Mouse (Mus musculus): ENCODE measurements at regions not wholly inside any gene's neighbourhood (a gene's known extent, or its start where the extent isn't known, plus 50 kb on each side); places are given as distances from the start of the nearest gene placed in this dataset.

DNA sequence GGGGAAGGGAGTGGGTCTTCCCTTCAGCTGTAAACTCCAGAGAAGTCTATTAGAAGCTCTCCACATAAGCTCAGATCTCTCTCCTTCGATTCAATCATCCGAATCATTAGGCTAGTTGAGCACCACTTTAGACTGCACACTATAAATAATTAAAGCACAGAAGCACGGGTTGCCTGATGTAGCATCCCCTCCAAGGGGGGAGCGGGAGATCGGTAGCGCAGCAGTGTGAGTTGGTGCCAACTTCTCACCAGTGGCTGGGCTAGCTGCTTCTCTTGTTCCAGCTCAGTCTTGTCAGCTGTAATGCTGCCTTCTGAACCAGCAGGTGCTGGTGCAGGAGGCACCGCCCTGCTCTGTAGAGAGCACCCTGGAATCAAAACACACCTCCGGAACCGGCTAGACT is 78.6 kb downstream of the A830031A19Rik start:
- DNase-seq: no peak

DNA sequence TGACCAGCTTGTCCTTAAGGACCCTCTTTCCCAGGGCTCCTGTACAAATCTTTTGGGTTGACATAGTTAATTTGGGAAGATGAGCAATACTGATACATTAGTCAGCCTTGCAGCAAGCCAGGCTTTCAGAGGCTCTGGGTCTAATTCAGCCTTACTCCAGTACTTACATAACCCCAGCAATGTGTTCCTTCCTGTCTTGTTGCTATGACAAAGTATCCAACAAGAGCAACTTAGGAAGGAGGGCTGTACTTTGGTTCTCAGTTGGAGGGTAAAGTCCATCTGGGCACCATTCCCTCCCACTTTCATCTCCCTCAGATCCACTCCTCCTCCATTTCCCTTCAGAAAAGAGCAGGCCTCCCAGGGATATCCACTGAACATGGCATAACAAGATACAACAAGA is 80.7 kb downstream of the A830031A19Rik start:
- DNase-seq: no peak

DNA sequence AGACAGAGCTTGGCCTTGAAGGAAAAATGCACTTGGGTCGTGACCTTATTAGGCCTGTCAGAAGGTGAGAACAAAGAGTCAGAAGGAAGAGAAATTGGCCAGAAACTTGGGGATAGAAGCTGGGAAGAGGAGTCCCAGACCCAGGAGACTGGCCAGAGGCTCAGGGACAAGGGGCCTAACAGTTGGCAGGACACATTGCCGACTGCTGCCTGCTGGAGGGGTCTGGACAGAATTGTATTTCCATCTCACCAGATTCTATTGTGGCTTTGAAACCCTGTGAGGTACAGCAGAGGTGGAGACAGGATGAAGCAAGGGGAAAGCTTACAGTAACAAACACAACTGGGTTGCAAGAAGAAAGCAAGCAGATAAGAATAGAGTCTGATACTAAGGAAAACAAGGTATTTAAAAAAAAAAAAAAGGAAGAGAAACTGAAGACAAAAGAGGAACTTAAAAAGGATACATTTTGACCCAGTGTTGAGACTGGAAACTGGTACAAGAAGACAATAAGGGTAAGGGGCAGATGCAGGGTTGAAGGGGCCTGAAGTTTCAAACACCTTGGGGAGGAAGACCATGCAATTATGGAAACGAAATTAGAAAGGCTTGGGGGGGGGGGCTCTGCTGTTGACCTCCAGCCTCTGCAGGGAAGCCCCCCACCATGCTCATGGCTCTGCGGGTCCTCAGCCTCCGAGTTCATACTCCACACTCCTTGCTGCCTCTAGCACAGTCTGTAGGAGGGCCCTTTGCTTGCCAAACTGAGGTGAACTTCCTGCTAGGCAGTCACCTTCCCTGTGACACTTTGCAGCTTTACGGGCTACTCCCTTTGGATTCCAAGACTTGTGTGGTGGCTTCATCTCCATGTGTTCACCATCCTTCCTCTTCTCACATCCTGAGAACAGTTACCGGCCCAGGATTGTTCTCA is 87.1 kb downstream of the A830031A19Rik start:
- no peak for DNase-seq

DNA sequence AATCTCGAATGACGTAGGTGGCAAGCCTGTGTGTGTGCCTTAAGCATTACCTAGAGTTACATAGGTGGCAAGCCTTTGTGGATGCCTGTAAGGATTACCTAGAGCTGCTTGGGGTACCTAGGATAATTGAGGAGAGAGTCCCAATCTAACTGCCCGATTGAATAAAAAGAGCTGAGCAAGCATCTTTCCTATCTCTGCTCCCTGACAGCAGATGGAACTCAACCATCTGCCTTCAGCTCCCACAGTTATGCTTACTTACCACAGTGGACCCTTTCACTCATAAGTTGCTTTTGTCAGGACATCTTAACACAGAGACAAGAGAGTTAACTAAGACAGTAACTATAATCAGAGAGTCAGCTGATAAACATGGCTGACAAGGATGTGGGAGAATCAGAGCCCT is 89.6 kb downstream of the A830031A19Rik start:
- no peak for DNase-seq

DNA sequence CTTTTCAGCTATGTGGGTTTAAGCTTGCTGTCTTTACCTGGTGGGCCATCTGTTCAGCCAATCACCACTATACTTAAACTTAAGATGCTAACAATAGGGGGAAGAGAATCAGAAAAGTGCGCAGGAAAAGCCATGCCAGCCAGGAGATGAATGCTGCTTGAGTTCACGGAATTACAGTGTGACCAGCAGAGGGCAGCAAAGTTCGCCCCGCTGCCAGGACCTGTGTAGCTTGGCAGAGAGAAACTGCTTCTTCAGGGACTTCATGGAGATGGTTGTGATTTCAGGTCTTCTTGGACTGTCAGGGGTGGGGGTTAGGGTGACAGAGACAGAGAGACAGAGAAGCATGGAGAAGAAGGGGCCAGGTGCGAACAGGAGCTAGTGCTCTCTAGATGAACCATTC is 84.3 kb upstream of the Papolg start:
- peak; percentile 73 to 82 for DNase-seq

DNA sequence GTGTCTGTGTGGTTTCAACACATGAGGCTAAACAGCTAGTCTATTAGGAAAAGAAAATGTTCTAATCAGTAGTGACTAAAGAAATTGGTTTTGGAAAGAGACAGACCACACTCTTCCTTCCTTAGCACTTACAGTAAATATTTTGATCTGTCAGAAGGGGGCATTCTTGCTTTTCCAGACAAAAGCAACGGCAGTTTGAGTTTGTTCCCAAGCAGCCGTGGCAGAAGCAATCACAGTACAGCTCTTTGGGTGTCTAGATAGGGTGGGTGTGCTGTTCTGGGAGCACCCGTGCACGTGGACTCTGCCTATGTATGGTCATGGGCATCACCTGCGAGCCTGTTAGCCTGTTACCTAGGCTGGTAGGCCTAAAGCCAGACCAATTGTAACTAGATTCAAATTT is 83.2 kb upstream of the Papolg start:
- DNase-seq: no peak

DNA sequence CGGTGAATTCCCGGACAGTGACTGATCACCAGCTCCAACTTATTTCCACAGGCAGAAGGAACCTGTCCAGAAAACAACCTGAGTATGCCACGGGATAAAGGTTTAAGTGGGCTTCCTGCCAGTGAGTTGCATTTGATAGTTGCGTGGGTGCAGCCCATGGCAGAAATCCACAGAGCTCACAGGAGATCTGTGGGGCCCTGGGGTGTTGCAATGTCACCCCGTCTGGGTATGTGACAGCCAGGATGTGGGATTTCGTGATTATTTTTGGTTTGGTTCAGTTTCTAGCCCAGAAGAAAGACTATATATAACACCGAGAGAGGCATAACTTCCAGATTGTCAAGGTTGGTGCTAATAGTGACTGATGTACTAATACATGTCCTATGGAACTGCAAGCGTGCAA is 82.0 kb upstream of the Papolg start:
- DNase-seq: no peak

DNA sequence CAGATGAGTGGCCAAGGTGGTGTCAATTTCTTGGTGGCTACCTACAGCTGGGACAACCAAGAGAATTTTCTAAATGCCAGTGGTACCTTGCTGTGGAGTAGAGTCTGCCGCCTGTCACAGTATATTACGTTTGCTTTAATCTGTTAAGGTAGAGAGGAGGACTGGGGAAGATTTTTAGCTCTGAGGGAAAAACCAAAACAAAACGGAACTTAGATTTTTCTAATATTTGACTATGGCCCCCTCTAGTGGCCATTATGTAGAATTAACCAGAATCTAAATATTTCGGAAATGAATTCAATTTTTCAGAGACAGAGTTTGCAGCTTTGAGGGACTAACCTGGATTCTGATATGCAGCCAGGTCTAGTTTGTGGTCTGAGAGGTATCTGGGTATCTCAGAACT is 59.3 kb upstream of the Papolg start:
- no peak for DNase-seq

DNA sequence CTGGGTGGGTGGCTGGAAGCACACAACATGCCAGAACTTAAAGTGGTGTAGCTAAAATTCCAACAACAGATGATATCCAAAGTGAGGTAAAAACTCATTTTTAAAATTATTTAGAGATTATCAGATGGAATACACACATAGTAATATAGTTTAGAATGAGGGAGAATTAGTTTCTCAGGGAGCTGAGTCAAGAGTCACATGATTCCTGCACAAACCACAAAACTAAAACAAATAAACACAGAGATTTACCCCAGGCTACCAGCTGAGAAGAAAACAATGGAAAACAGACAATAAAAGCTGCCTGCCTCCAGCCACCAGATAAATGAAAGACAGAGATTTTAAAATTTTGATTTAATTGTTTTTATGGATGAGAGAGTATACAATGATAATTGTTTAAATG is 50.9 kb upstream of the Papolg start:
- no peak for DNase-seq
